Mouse (Mus musculus): Measurements from ENCODE around the gene Edem2.

The Edem2 gene

GRCm38 (mm10) chr2:155681874-155682273 lies 47.4 kb downstream of the Edem2 start:
- CTCF ChIA-PET = interaction anchor here in 1 of 4 experiments (2.4 kb wide), 1 partner anchor 10 kb away, joined by 10 read pairs; the partner anchor contains the start of gene Trpc4ap
- POLR2A ChIA-PET = no interaction called here

DNA sequence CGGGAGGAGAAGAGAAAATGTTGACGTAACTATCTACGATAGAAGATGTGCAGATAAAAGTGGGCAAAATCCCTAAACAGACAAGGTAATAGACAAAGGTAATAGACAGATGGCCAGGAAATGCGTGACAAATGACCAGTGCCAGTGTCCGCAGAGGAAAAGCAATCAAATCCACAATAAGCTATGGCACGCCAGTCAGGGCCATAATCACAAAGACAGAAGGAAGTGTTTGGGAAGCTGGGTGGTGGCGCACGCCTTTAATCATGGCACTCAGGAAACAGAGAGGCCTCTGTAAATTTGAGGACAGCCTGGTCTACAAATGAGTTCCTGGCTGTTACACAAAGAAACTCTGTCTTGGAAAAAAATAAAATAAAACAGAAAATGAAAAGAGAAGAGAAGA lies 48.1 kb downstream of the Edem2 start:
- POLR2A ChIA-PET = interaction anchor here in 2 of 4 experiments (1.9 to 2.5 kb wide), 2 partner anchors 9 to 11 kb away, joined by 8 to 9 read pairs; partner anchors contain the start of gene Trpc4ap (in 1 of the 2)
- CTCF ChIA-PET = interaction anchor here in 1 of 4 experiments (1.7 kb wide), 1 partner anchor 11 kb away, joined by 5 read pairs; the partner anchor contains the start of gene Trpc4ap

GRCm38 (mm10) chr2:155680591-155680990 lies 48.7 kb downstream of the Edem2 start:
- ChIA-PET POLR2A (interaction anchor here in 2 of 4 experiments (1.4 to 2.5 kb wide), 4 partner anchors 10 to 61 kb away, joined by 3 to 9 read pairs (median 6); partner anchors contain the start of gene Trpc4ap (in 2 of the 2)), CTCF (interaction anchor here in 3 of 4 experiments (0.6 to 1.7 kb wide), 6 partner anchors 11 to 341 kb away, joined by 3 to 5 read pairs (median 3); partner anchors contain the start of gene Trpc4ap (in 2 of the 3))

GRCm38 (mm10) chr2:155679586-155680110 lies 49.6 kb downstream of the Edem2 start:
- CTCF ChIA-PET = interaction anchor here in 3 of 4 experiments (0.6 to 1.7 kb wide), 9 partner anchors 11 to 198 kb away, joined by 3 to 5 read pairs (median 3); partner anchors contain the start of gene Trpc4ap (in 2 of the 3)
- POLR2A ChIA-PET = interaction anchor here (0.6 to 2.5 kb wide), 8 partner anchors 9 to 134 kb away, joined by 3 to 9 read pairs (median 3); partner anchors contain the start of gene Trpc4ap (in 2 of the 4)

- ChIA-PET POLR2A (interaction anchor here in 3 of 4 experiments (0.6 to 1.2 kb wide), 4 partner anchors 8 to 699 kb away, joined by 3 to 4 read pairs (median 3); partner anchors contain the start of gene Trpc4ap (in 1 of the 3)), CTCF (interaction anchor here in 3 of 4 experiments (0.7 to 4.1 kb wide), 3 partner anchors 11 to 21 kb away, joined by 4 to 26 read pairs (median 12); no protein-coding TSS in a partner anchor)
Measured at GRCm38 (mm10) chr2:155675118-155675517, 54.2 kb downstream of the Edem2 start.

GRCm38 (mm10) chr2:155673546-155673945 lies 55.7 kb downstream of the Edem2 start:
- POLR2A ChIA-PET = interaction anchor here in 2 of 4 experiments (1.7 to 2.0 kb wide), 2 partner anchors 10 to 19 kb away, joined by 6 read pairs; partner anchors contain the start of gene Trpc4ap (in 1 of the 2)
- CTCF ChIA-PET = interaction anchor here (0.6 to 4.1 kb wide), 43 partner anchors 9 to 563 kb away, joined by 3 to 26 read pairs (median 5); partner anchors contain the start of genes Trpc4ap (in 3 of the 4), Acss2 (in 2 of the 4) and Ggt7 (in 2 of the 4)

GRCm38 (mm10) chr2:155671236-155671635 lies 58.0 kb downstream of the Edem2 start:
- POLR2A ChIA-PET = interaction anchor here in 3 of 4 experiments (1.2 to 1.9 kb wide), 4 partner anchors 20 to 153 kb away, joined by 3 to 4 read pairs (median 3); partner anchors contain the start of genes Acss2 (in 1 of the 3), Ggt7 (in 1 of the 3) and Trpc4ap (in 1 of the 3)

DNA sequence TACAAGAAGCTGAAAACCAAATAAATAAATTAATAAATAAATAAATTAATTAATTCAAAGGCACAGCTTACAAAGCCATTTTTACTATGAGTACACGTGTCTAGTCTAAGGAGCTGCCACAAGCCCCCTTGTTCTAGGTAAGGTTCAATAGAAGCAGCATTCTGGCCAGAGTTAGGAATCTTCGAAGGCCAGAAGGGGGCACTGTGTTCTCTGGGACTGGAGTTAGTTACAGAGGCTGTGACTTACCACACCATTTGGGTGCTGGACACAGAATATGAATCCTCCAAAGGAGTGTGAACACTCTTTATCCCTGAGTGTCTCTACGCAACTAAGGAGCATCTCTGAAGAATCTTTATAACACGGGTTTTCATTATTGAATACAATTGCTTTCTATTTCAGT lies 60.8 kb downstream of the Edem2 start:
- CTCF ChIA-PET = interaction anchor here (0.6 to 2.0 kb wide), 15 partner anchors 8 to 295 kb away, joined by 3 to 14 read pairs (median 3); partner anchors contain the start of gene Trpc4ap (in 2 of the 4)
- POLR2A ChIA-PET = interaction anchor here in 2 of 4 experiments (0.7 to 2.4 kb wide), 3 partner anchors 10 to 24 kb away, joined by 3 to 7 read pairs (median 4); partner anchors contain the start of gene Trpc4ap (in 1 of the 2)

More at GRCm38 (mm10) chr2:155671236-155671635, 58.0 kb downstream of the Edem2 start:
- CTCF ChIA-PET = interaction anchor here (0.6 to 3.6 kb wide), 9 partner anchors 13 to 430 kb away, joined by 3 to 18 read pairs (median 3); partner anchors contain the start of gene Trpc4ap (in 1 of the 4)

GRCm38 (mm10) chr2:155667881-155668280 lies 61.4 kb downstream of the Edem2 start:
- ChIA-PET CTCF (interaction anchor here (0.6 to 2.0 kb wide), 11 partner anchors 9 to 296 kb away, joined by 3 to 14 read pairs (median 3); partner anchors contain the start of gene Trpc4ap (in 2 of the 4)), POLR2A (interaction anchor here in 2 of 4 experiments (0.7 to 2.4 kb wide), 4 partner anchors 10 to 68 kb away, joined by 3 to 7 read pairs (median 4); partner anchors contain the start of gene Trpc4ap (in 1 of the 2))

DNA sequence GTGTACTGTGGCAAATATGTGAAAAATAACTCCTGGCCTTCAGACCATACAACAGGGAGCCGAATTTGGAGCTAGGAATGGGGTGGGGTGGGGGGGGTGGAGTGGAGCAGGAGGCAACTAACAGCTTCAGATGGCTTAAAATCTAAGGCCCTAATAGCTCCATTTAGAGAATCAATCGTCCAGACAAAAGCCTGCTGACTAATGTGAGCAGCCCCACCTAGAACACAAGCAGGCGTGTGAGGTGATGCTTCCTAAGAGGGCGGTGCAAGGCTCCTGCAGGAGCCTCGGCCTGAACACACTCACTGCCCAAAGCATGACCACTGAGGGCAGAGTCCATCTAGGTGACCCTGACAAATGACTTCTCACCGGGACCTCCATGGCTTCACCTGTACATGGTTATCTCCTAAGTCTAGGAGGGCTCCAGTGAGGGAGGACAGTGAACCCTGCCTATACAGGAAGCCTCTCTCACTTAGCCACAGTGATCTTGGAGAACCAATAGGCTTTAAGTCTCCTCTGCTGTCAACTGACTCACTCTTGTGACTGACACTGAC lies 65.3 kb downstream of the Edem2 start:
- ChIA-PET CTCF (interaction anchor here in 3 of 4 experiments (0.6 to 2.4 kb wide), 41 partner anchors 9 to 939 kb away, joined by 3 to 20 read pairs (median 6); partner anchors contain the start of genes Trpc4ap (in 2 of the 3), Acss2 (in 1 of the 3) and Ggt7 (in 1 of the 3)), POLR2A (interaction anchor here (0.6 to 1.5 kb wide), 13 partner anchors 9 to 190 kb away, joined by 3 to 6 read pairs (median 3); partner anchors contain the start of genes Acss2 (in 2 of the 4), Ggt7 (in 2 of the 4), Trpc4ap (in 2 of the 4) and Ncoa6 (in 1 of the 4))

DNA sequence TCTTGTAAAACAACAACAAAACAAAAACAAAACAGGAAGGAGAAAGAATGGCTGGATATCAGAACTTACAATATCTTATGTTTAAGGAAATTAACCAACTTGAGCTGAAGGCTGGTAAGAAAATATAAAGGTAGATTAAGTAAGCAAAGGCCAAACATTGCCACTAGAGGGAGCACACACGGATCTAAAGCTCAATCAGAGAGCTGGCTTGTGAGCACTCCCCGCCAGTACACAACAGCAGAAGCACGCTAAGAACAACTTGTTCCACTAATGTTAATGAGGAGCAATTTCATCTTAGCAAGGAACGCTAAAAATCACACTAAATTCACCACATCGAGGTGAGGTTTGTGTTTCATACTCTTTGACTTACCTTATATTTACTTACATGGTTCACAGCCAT lies 66.2 kb downstream of the Edem2 start:
- ChIA-PET CTCF (interaction anchor here in 3 of 4 experiments (0.6 to 2.4 kb wide), 65 partner anchors 10 to 940 kb away, joined by 3 to 20 read pairs (median 4); partner anchors contain the start of genes Trpc4ap (in 3 of the 3), Acss2 (in 2 of the 3), Ggt7 (in 2 of the 3) and BC029722 (in 1 of the 3)), POLR2A (interaction anchor here in 2 of 4 experiments (0.6 to 1.5 kb wide), 13 partner anchors 9 to 472 kb away, joined by 3 to 5 read pairs (median 3); partner anchors contain the start of genes Gss (in 1 of the 2) and Ncoa6 (in 1 of the 2))

- POLR2A ChIA-PET = interaction anchor here in 2 of 4 experiments (0.6 to 1.4 kb wide), 4 partner anchors 70 to 473 kb away, joined by 3 to 4 read pairs (median 3); partner anchors contain the start of gene Gss (in 1 of the 2)
- CTCF ChIA-PET = interaction anchor here in 3 of 4 experiments (0.6 to 2.4 kb wide), 43 partner anchors 11 to 391 kb away, joined by 3 to 20 read pairs (median 4); partner anchors contain the start of genes Trpc4ap (in 3 of the 3), Acss2 (in 1 of the 3), BC029722 (in 1 of the 3) and Eif6 (in 1 of the 3)
Measured at GRCm38 (mm10) chr2:155662390-155662789, 66.9 kb downstream of the Edem2 start.

GRCm38 (mm10) chr2:155655759-155656372 lies 73.4 kb downstream of the Edem2 start:
- ChIA-PET POLR2A (no interaction called here), CTCF (interaction anchor here in 2 of 4 experiments (0.6 kb wide), 2 partner anchors 290 to 358 kb away, joined by 3 read pairs; no protein-coding TSS in a partner anchor)

DNA sequence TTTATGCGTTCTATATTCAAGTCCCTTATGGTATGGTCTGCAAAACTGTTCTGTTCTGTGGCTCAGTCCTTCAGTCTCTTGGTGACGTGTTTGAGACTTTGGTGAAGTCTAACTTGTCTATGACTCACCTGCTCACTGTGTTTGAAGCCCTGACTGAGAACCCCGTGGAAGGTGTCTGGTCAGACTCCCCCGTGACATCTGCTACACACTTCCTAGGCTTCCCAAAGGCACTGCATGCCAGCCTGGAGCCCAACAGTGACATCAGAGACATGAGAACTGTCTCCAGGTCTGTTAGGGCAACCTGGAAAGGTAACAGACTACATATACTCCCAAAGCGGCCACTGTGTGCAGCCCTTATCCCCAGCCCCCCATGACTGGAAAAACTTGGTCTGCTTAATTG lies 76.7 kb downstream of the Edem2 start:
- POLR2A ChIA-PET = no interaction called here

More for the DNA sequence above, 76.7 kb downstream of the Edem2 start:
- CTCF ChIA-PET = no interaction called here

Measured in embryonic stem cell, embryonic (primary cell).